Mouse (Mus musculus): ENCODE data around the gene Dr1.

DNA sequence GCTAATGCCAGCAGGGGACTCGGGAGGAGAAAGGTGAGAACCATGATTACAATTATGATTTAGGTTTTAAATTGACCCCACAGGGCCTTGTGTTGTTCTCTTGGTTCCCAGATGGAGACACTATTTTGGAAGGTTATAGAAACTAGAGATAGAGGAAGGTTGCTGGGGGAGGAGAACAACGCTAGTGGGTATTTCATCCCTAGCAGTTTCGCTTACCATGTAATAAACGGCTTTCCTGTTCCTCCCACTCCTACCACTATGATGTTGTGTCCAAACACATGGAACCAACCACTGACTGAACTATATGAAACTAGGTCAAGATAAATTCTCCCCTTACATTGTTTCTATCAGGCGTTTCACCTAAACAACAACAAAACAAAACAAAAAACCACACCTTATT, 13.4 kb upstream of the Dr1 start:
- TF ChIP-seq POLR2A (IDR thresholded peaks at IDR 0.05; ENCODE audit: extremely low read depth, insufficient read depth, low read length) = no peak
- no peak for TF ChIP-seq CTCF (IDR thresholded peaks at IDR 0.05; ENCODE audit: extremely low read depth, insufficient read depth, low read length)

Measured in cortical plate, adult 2 months (tissue).